Mouse (Mus musculus) embryonic facial prominence, embryonic 15.5 days (tissue): ENCODE data around the gene Ythdc1. TPM values are rescaled to one million over a fixed set of nuclear protein-coding genes. Genes with fewer than 3 reads are reported as not detected.

Source experiments
- polyA plus RNA-seq: library from polyadenylated mRNA; unstranded; fragments of >200 nt; fragmentation: Nextera tagmentation; extraction: Ambion mirVana; gene quantifications from 2 replicates; pipeline ENCODE4 v1.2.1, GENCODE M21; 2015

Gene Ythdc1
- polyA plus RNA-seq, 1 experiment from 2014 or later: 40.8 TPM

Other genes with a start within 250 kb of the Ythdc1 start
- 1.5 and 1.7 TPM in 2 replicates for gene Tmprss11f, start 171.8 kb upstream of the Ythdc1 start, polyA plus RNA-seq
- 3.0 and 3.5 TPM in 2 replicates for gene Tmprss11b, start 127.9 kb upstream of the Ythdc1 start, polyA plus RNA-seq
- 0.77 and 1.0 TPM in 2 replicates for gene Tmprss11e, start 58.4 kb upstream of the Ythdc1 start, polyA plus RNA-seq
- gene Ugt2b34, start 102.7 kb downstream of the Ythdc1 start, polyA plus RNA-seq: 0.11 TPM in 1 of 2 replicates, not detected in the other
- not detected in 2 replicates for gene Ugt2b1, start 122.3 kb downstream of the Ythdc1 start, polyA plus RNA-seq
- not detected in 2 replicates for gene Ugt2b35, start 196.6 kb downstream of the Ythdc1 start, polyA plus RNA-seq